Mouse (Mus musculus) thymus, adult 2 months (tissue): ENCODE data around the gene 4930432K21Rik. TPM values are rescaled to one million over a fixed set of nuclear protein-coding genes. Genes with fewer than 3 reads are reported as not detected.

Experiments
- DNase-seq: peaks from one replicate; pipeline ENCODE4 v3.0.0; 2021
- H3K27ac ChIP-seq: fragments of 200-500 bp; 2 replicates; pipeline ENCODE4 v1.5.1; 2012; ENCODE audit warnings: low read length, control low read depth; ENCODE audit not compliant: control insufficient read depth, insufficient read depth
- H3K27me3 ChIP-seq: fragments of 200-500 bp; 2 replicates; pipeline ENCODE4 v1.6.1; 2012; ENCODE audit warnings: mild to moderate bottlenecking, low read length, moderate library complexity, mixed read lengths; ENCODE audit not compliant: control insufficient read depth, insufficient read depth
- H3K36me3 ChIP-seq: fragments of 200-500 bp; 2 replicates; pipeline ENCODE4 v1.6.1; 2012; ENCODE audit warnings: mild to moderate bottlenecking, low read length, moderate library complexity; ENCODE audit not compliant: control insufficient read depth, insufficient read depth
- H3K4me1 ChIP-seq: fragments of 200-500 bp; replicated peaks from 2 replicates; pipeline ENCODE4 v1.6.1; 2012; ENCODE audit warnings: low read length; ENCODE audit not compliant: control insufficient read depth, insufficient read depth
- H3K4me3 ChIP-seq: fragments of 200-500 bp; 2 replicates; pipeline ENCODE4 v1.5.1; 2012; ENCODE audit warnings: mild to moderate bottlenecking, low read length, control low read depth, moderate library complexity; ENCODE audit not compliant: control insufficient read depth, insufficient read depth
- CTCF ChIP-seq: fragments of 200-500 bp; IDR thresholded peaks from 2 replicates; pipeline ENCODE4 v1.5.1; 2012; ENCODE audit warnings: mild to moderate bottlenecking, control low read depth, low read length, moderate library complexity, borderline replicate concordance; ENCODE audit not compliant: control insufficient read depth, poor library complexity, insufficient read depth; ENCODE audit errors: extremely low read depth
- POLR2A ChIP-seq: fragments of 200-500 bp; IDR thresholded peaks from 2 replicates; pipeline ENCODE4 v1.6.1; 2012; ENCODE audit warnings: mild to moderate bottlenecking, low read length, control low read depth, moderate library complexity; ENCODE audit not compliant: control insufficient read depth, poor library complexity, insufficient read depth; ENCODE audit errors: extremely low read depth
- WGBS: fragments of 180-500 bp; shearing (Covaris S2); methylation state at CpG from one replicate; pipeline ENCODE4 v1.1.7; 2018; 5-methylcytosine and 5-hydroxymethylcytosine counted together
- polyA plus RNA-seq: library from polyadenylated mRNA; depleted of rRNA; stranded (reverse); fragments of >200 nt; gene quantifications from 2 replicates; pipeline ENCODE4 v1.2.3, GENCODE M21; 2012

4930432K21Rik gene
- polyA plus RNA-seq, 1 experiment = 1.9 TPM

DNA sequence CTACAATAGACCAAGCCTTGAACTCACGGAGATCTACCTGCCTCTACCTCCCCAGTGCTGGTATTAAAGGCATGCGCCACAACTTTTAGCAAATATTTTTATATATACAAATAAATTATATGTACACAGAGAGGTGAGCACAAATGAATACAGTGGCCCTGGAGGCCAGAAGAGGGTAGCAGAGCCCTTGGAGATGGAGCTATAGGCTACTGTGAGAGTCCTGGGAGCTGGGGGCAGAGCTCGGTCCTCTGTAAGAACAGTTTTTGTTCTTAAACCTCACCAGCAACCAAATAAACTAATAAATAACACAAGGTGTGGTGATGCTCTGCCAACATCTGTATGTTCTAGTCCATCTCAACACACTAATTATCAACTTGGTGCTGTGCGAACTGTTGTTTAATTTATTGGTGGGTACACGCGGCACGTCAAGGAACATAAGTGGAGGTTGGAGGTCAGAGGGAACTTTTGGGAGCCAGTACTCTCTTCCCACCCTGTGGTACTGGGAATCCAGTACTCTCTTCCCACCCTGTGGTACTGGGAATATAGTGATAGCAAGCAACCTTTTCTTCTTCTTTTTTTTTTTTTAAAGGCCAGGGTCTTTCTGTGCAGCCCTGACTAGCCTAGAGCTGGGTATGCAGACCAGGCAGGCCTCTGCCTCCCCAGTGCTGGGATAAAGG is 42.5 kb downstream of the 4930432K21Rik start:
- peaks cover 11% of the 10 kb centered on the region for H3K4me1 ChIP-seq
- no peak overlapping the region for H3K27ac ChIP-seq
- WGBS = 98% methylated on average over 7 of the region's 7 CpGs
- no peaks in the 10 kb centered on the region for H3K36me3 ChIP-seq
- DNase-seq = peak; percentile 38
- H3K4me3 ChIP-seq = no peak overlapping the region
- no peaks in the 10 kb centered on the region for H3K27me3 ChIP-seq
- TF ChIP-seq POLR2A = no peak

DNA sequence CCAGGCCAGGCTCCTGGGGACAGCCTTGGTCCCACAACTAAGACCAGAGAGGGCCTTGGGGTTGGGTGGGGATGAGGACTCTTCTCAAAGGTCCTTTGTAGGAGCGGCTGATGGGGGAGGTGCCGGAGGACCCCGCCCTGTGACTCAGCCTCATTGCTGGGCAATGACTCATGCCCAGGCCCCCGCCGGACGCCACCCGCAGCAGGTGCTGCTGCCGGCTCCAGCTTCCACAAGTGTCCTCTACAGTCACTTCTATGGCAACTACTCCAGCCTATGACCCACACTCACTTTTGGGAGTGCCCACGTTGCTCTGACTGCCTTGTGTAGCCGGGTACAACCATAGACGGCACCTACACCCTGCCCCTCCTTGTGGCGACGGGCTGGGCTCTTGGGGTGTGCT is 44.2 kb downstream of the 4930432K21Rik start:
- H3K4me3 ChIP-seq = no peak overlapping the region
- H3K27ac ChIP-seq = no peak overlapping the region
- H3K4me1 ChIP-seq = peaks cover 12% of the 10 kb centered on the region
- WGBS = 76% methylated on average over 13 of the region's 13 CpGs
- no peak for DNase-seq
- no peak for TF ChIP-seq CTCF
- no peak for TF ChIP-seq POLR2A
- H3K27me3 ChIP-seq = no peaks in the 10 kb centered on the region
- H3K36me3 ChIP-seq = no peaks in the 10 kb centered on the region

DNA sequence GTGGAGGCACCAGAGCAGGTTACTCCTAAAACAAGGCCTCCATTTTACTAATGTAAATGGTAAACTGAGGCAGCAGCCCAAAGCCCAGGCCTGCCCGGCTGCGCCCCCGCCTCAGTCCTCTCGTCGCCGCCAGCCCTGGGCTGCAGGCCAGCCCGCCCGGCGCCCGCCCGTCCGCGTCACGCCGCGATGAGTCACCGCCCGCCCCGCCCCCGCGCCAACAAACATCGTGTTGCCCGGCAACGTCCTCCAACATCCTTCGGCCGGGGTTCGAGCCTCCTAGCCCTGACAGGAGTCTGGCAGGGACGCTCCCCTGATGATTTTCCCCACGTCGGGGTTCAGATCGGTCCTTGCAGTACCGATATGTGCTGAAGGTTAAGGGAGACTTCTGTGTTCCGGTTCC is 44.7 kb downstream of the 4930432K21Rik start:
- peak; percentile 55 for DNase-seq
- H3K27ac ChIP-seq = no peak overlapping the region
- H3K36me3 ChIP-seq = no peaks in the 10 kb centered on the region
- no peaks in the 10 kb centered on the region for H3K27me3 ChIP-seq
- TF ChIP-seq POLR2A (no peak), CTCF (no peak)
- H3K4me1 ChIP-seq = peaks cover 13% of the 10 kb centered on the region
- WGBS = 5% methylated on average over 33 of the region's 33 CpGs
- H3K4me3 ChIP-seq = peak overlapping the region; percentile 34

DNA sequence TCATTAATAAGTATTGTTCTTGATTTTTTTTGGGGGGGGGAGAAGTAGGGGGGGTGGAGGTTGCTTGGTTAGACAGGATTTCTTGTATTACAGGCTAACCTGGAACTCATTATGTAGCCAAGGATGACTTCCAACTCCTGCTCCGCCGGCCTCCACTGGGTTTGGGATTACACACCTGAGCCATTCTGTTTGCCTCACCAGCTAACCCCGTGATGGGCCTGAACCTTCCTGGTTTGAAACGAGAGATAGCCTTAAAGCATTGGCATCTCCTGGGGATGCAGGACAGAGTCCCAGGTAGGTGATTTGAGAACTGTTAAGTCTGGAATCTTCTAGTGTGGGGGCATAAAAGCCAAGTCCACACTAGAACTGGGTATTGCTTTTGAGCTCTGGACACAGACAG is 45.3 kb downstream of the 4930432K21Rik start:
- Histone ChIP-seq H3K4me3 (no peak overlapping the region), H3K36me3 (no peaks in the 10 kb centered on the region), H3K27ac (no peak overlapping the region), H3K27me3 (no peaks in the 10 kb centered on the region), H3K4me1 (peaks cover 18% of the 10 kb centered on the region)
- whole genome bisulfite sequencing = 85% methylated on average over 4 of the region's 4 CpGs
- TF ChIP-seq CTCF (no peak), POLR2A (no peak)
- DNase-seq = no peak

DNA sequence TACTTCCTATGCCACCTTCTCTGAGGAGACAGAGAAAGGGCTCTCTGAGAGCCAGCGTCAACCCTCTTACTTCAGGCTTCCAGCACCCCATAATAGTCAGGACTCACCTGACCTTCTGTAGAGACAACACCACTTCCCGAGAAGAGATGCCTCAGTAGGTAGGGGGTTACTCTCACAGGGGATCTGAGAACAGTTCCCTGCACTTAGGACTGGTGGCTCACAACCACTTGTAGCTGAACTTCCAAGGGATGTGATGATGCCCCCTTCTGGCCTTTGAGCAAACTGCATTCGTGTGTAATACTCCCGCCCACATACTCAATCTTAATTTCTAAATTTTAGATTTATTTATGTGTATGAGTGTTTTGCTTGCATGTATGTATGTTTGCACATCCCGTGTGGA is 45.7 kb downstream of the 4930432K21Rik start:
- no peak for DNase-seq
- Histone ChIP-seq H3K36me3 (no peaks in the 10 kb centered on the region), H3K27ac (no peak overlapping the region), H3K4me1 (peaks cover 22% of the 10 kb centered on the region), H3K4me3 (no peak overlapping the region), H3K27me3 (no peaks in the 10 kb centered on the region)
- WGBS = 92% methylated on average over 5 of the region's 5 CpGs
- TF ChIP-seq CTCF = no peak
- no peak for TF ChIP-seq POLR2A

DNA sequence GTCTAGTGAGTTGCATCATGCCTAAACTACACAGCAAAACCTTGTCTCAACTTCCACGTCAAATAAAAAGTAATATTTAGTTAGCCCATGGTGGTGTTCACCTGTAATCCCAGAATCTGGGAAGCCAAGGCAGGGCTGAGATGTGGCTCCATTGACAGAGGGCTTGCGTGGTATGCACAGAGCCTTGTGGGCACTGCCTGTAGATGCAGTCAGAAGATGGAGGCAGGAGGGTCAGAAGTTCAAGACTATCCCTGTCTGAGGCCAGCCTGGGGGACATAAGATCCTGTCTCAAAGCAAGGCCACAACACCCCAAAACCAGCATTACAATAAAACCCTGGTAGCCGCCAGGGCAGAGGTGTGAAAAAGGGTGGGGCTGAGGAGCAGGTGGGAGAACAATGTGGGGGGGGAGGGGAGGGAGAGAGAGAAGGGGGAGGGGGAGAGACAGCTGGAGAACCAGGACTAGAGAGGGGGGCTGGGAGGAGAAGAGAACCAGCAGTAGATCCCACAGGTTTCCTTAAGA is 46.5 kb downstream of the 4930432K21Rik start:
- peaks cover 29% of the 10 kb centered on the region for H3K4me1 ChIP-seq
- H3K27me3 ChIP-seq = no peaks in the 10 kb centered on the region
- H3K27ac ChIP-seq = no peak overlapping the region
- no peak for TF ChIP-seq CTCF
- TF ChIP-seq POLR2A = no peak
- no peak for DNase-seq
- WGBS = 96% methylated on average over 3 of the region's 3 CpGs
- no peaks in the 10 kb centered on the region for H3K36me3 ChIP-seq
- no peak overlapping the region for H3K4me3 ChIP-seq
